Mouse (Mus musculus) embryonic facial prominence, embryonic 14.5 days (tissue): ENCODE results near the gene Cdk18. TPM values are rescaled to one million over a fixed set of nuclear protein-coding genes. Genes with fewer than 3 reads are reported as not detected.

Source experiments
- polyA plus RNA-seq: library from polyadenylated mRNA; unstranded; fragments of >200 nt; fragmentation: Nextera tagmentation; extraction: Ambion mirVana; gene quantifications from 2 replicates; pipeline ENCODE4 v1.2.1, GENCODE M21; 2014

The Cdk18 gene
- polyA plus RNA-seq, 1 experiment from 2014 or later: 2.2 TPM

Other genes starting within 250 kb of the Cdk18 start
- 45.1 and 48.9 TPM in 2 replicates for gene Nucks1, start 229.2 kb downstream of the Cdk18 start, polyA plus RNA-seq
- gene Slc45a3, start 176.7 kb downstream of the Cdk18 start, polyA plus RNA-seq: 8.5 and 11.0 TPM in 2 replicates
- gene Elk4, start 132.1 kb downstream of the Cdk18 start, polyA plus RNA-seq: 27.6 and 39.0 TPM in 2 replicates
- gene Mfsd4a, start 71.6 kb downstream of the Cdk18 start, polyA plus RNA-seq: 13.3 and 14.1 TPM in 2 replicates
- 0.46 and 2.0 TPM in 2 replicates for gene Lemd1, start 51.7 kb upstream of the Cdk18 start, polyA plus RNA-seq
- gene AC124108.1, start 51.8 kb upstream of the Cdk18 start, polyA plus RNA-seq: 0.34 and 0.71 TPM in 2 replicates
- not detected in 2 replicates for gene Gm10188, start 90.1 kb upstream of the Cdk18 start, polyA plus RNA-seq
- 0.52 and 0.70 TPM in 2 replicates for gene Klhdc8a, start 158.9 kb upstream of the Cdk18 start, polyA plus RNA-seq
- gene Nuak2, start 176.4 kb upstream of the Cdk18 start, polyA plus RNA-seq: 5.2 and 6.1 TPM in 2 replicates